Mouse (Mus musculus): ENCODE measurements around the gene Gm45140.

The Gm45140 gene

DNA sequence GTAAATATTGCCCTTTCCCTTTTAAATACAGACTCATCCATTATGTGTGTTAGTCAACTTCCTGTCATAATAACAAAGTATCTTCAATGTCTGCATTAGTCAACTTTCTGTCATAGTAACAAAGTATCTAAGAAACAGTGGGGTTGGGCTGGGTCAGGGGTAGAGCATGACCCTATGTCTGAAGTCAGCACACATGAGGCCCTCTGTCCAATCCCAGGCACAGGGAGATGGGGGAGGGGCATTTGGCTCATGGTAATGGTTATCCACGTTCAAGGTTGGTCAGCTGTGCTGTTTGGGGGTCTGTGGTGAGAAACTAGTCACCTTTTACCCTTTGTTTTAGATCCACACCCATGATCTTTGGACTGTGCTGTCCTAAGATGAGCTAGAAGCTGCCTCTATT is 90.3 kb downstream of the Gm45140 start:
- DNase-seq (ENCODE audit: extremely low spot score, low read depth, low spot score) = no peak

DNA sequence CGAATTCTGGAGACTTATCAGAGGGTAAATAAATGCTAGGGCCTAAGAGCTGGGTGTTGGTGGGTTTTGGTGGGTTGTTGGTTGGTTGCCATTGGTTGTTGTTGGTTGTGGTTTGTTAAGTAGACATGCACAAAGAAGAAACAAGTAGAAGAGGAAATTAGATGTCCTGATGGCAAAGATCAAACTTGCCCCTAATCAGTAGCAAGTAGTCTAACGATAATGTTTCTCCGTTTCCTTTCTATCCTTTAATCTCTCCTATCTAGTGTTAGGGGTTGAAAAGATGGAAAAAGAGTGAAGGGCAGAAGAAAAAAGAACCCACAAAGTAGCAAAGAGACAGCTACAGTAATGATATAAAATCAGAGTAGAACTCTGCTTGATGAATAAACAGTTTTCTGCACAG is 91.0 kb downstream of the Gm45140 start:
- no peak for DNase-seq (ENCODE audit: extremely low spot score, low read depth, low spot score)

DNA sequence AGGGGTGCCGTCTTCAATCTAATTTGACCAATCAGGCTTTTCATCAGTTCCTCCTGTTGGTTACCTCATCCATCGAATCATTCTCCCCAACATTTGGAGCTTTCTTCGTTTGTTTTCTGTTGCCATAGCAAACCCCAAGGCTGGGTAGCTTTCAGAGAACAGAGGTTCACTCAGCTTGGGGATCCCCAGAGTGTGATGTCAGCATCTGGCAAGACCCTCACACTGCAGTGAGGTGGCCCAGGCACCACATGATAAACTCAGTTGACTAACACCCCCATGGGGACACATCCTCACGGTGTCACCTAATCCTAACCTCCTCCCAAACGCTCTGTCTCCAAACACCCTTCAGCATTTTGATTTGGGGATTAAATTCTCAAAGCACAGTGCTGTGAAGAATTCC is 92.3 kb downstream of the Gm45140 start:
- DNase-seq (ENCODE audit: extremely low spot score, low read depth, low spot score) = no peak

DNA sequence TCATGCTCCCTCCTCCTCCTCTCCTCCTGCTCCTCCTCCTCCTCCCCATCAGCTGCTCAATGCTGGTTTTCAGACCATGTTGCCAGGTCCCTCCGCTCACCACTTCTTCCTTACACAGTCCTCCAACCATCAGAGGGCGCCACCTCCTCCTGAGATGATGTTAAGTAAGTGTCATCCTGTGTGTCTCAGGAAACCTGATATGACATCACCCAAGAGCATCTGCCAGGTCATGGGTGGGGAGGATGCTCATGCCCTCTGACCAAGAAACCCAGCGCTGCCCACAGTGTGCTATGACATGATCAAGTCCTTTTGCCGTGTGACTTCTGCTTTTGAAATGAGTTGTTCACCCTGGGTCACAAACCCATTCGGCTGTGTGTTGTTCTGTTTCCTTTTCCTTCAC is 92.8 kb downstream of the Gm45140 start:
- no peak for DNase-seq (ENCODE audit: extremely low spot score, low read depth, low spot score)

DNA sequence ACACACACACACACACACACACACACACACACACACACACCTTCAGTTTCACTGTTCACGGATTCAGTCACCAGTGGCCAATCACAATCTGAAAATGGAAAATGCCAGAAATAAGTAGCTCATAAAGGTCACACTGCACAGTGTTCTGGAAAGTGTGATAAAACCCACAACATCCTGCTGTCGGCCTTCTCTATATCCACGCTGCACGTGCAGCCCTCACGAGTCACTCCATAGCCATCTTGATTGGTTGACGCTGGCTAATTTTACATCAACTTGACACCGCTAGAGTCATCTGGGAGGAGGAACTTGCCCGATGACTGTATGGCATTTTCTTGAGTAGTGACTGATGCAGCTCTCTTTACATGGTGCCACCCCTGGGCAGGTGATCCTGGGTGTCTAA is 93.6 kb downstream of the Gm45140 start:
- no peak for DNase-seq (ENCODE audit: extremely low spot score, low read depth, low spot score)

DNA sequence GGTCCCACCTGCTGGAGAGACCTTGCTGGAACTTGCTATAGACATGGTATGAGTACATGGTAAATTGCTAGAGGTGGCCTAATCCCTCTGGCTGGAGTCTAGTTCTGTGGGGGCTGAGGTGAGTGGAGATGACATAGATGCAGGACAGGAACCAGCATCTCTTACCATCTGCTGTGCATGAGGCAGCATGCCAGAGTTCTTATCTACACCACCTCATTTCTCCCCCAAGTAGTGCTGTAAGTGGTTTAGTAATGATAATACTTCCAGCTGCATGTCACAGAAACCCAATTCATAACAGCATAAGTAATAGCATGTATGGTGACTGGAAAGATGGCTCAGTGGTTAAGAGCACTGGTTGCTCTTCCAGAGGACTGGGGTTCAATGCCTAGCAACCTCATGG is 95.1 kb downstream of the Gm45140 start:
- DNase-seq (ENCODE audit: extremely low spot score, low read depth, low spot score) = no peak

DNA sequence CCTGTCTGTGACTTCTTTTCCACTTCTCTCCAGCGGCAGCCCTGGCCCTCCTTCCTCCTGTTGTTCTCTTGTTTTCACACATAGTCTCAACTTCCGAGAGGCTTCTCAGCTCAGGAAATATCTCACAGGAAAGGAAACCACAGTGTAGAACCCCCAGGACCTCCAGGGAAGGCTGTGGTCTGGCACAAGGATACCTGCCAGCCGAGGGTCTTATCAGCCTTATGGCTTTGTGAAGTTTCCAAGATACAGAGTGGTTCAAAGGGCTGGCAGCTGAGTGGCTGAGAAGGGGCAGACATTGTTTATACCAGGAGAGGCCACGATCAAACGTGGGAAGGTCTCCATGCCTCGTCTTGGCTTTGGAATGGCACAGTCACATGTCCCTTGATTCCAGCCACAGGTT is 95.7 kb downstream of the Gm45140 start:
- DNase-seq (ENCODE audit: extremely low spot score, low read depth, low spot score) = no peak
